In the genomic region with DNA sequence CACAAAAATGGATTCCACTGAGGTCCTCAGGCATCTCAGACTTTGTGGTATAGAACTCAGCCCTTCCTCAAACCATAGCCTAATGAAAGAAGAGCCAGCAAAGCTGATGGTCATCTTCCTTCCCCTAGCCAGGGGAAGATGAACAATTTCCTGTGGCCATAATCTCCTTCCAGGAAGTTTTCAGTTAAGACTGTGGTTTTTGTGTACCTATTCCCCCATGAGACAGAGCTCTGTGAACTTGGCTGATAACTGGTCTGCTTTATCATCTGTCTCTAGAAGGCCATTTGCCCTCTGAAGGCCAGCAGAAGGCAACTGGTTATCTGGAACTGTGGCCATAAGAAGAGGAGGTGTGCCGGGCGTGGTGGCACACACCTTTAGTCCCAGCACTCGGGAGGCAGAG, we compare ENCODE assay signal across 20 mouse cellular contexts. TPM values are rescaled to one million over a fixed set of nuclear protein-coding genes. Genes with fewer than 3 reads are reported as not detected.
"Had no signal": no experiment of that assay in that cellular context is flagged by ENCODE, and none has a peak within 500 bp of the region (broad histone marks: within the 10 kb centered on the region; RNA-seq: fewer than 3 reads in every experiment).

No protein-coding gene starts in this region.

- H3K4me2 ChIP-seq: neural tube, embryonic 15.5 days; stomach, embryonic 15.5 days had no signal

- H3K9me3 ChIP-seq: neural tube, embryonic 15.5 days; stomach, embryonic 15.5 days had no signal

- H3K27me3 ChIP-seq: neural tube, embryonic 15.5 days; stomach, embryonic 15.5 days had no signal

- H3K27ac ChIP-seq: neural tube, embryonic 15.5 days; stomach, embryonic 15.5 days; stomach, postnatal 0 days had no signal

- H3K4me1 ChIP-seq: neural tube, embryonic 15.5 days; stomach, embryonic 15.5 days had no signal

- DNase-seq: retina, postnatal 1 day; right cerebral cortex, adult 18-20 months; right cerebral cortex, postnatal 14 days; right cerebral cortex, postnatal 25 days; right cerebral cortex, postnatal 4 days; spleen, adult 18-20 months; thymus, adult 18-20 months; thymus, adult 2 months; thymus, postnatal 14 days; thymus, postnatal 25 days; thymus, postnatal 36 days; thymus, postnatal 4 days had no signal

- H3K36me3 ChIP-seq: neural tube, embryonic 15.5 days; stomach, embryonic 15.5 days had no signal

- H3K9ac ChIP-seq: neural tube, embryonic 15.5 days; stomach, embryonic 15.5 days had no signal

- H3K4me3 ChIP-seq: neural tube, embryonic 15.5 days; stomach, embryonic 15.5 days had no signal

RNA-seq across cellular contexts. Expression of gene Fam178b, which starts 26.8 kb away (rescaled TPM):
- total RNA-seq: neutrophil, adult 5-6 weeks had no signal
- polyA plus RNA-seq: neural tube, embryonic 14.5 days had no signal

RNA-seq across cellular contexts. Expression of gene 4933424G06Rik, which starts 53.7 kb away (rescaled TPM):
- total RNA-seq: neutrophil, adult 5-6 weeks had no signal
- polyA plus RNA-seq: small intestine, adult 2 months; spleen, adult 2 months; stomach, embryonic 14.5 days; thymus, adult 2 months had no signal
